Mouse (Mus musculus) retina, adult 2 months (tissue): ENCODE results near the gene Extl1.

Source experiments
- DNase-seq: peaks from one replicate; pipeline ENCODE4 v3.0.0-alpha.2; 2012; ENCODE audit warnings: low read depth, low spot score

Gene Extl1

DNA sequence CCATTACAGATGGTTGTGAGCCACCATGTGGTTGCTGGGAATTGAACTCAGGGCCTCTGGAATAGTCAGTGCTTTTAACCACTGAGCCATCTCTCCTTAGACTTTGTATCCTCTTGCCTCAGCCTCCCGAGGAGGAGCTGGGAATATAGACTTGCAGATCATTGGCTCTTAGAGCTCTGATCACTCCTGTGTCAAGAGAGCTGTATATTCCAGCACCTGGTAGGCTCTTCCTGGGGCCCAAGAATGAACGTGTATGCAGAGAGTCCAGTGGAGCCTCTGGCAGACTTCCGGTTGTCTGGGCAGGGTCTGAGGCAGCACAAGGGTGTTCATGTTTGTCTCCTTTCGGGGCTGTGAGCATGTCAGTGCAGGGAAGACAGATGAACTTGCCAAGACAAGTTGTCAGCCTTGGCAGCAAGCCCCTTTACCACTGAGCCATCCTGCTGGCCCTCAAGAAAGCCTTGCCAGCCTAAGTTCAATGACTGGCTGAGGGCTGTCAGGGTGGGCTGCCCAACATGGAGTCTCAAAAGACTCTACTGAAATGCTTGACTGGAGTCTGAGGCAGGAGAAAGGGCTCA is 69.5 kb downstream of the Extl1 start:
- DNase-seq, result no peak

- DNase-seq, result no peak
Measured at GRCm38 (mm10) chr4:134312901-134313300, 70.7 kb downstream of the Extl1 start.

- no peak for DNase-seq
Measured at GRCm38 (mm10) chr4:134312341-134312740, 71.3 kb downstream of the Extl1 start.

GRCm38 (mm10) chr4:134311784-134312183 is 71.9 kb downstream of the Extl1 start:
- DNase-seq, result no peak

GRCm38 (mm10) chr4:134310656-134311055 is 73.0 kb downstream of the Extl1 start:
- DNase-seq, result no peak

DNA sequence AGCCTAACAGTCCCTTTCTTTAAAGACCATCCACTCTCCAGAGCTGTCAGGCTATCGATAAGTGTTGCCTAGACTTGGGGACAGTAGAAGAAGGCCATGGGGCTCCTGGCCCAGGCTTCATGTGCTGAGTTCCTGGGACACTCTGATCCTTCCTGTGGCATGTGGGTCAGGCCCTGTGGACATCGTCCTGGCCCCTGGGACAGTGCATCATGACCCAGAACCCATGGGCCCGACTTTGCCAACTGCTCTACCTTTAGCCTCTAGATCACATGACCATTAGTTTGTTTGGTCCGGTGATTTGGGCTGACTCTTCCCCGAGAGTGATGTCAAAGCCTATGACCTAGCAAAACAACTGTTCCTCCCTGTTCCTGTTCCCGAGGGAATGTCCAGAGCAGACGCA is 73.5 kb downstream of the Extl1 start:
- DNase-seq, result no peak

DNA sequence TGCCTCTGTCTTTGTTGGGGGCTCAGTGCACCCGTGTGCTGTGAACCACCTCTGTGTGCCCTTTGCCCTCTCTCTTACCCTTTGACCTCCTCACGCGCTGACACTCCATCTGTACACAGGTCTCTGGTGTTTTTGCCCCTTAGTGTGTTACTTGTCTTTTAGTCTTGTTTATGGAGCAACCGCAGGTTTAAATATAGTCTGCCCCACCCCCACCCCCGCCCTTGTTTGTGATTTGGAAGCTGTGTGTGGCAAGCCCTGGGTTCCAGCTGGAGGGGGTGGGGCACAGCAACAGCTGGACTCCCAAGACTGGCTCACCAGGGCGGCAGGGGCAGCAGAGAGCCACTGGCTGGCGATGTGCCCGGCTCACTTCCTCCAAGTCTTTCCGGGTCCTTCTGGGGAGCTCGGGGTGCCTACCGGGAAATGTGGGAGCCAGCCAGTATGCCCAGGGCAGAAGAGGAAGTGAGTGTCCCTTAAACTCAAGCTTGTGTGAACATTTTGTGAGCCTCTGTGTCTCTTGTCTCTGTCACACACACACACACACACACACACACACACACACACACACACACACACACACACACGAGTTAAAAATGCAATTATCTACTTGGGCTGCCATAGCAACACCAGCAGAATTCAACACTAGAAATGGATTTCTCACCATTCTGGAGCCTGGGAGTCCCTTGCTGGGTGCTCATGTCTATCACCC is 76.1 kb downstream of the Extl1 start:
- DNase-seq, result peak; percentile 22

- no peak for DNase-seq
Measured at GRCm38 (mm10) chr4:134306963-134307362, 76.7 kb downstream of the Extl1 start.
